Mouse (Mus musculus): Measurements from ENCODE around the gene Pepd.

GRCm38 (mm10) chr7:34977403-34977802 lies 65.2 kb downstream of the Pepd start:
- no peak for TF ChIP-seq USF1 (IDR thresholded peaks at IDR 0.05; ENCODE audit: low read depth)
- TF ChIP-seq POLR2A (IDR thresholded peaks at IDR 0.05; ENCODE audit: insufficient read length, low read depth), result no peak
- TF ChIP-seq MYOD1 (IDR thresholded peaks at IDR 0.05; ENCODE audit: control insufficient read depth in 1 of 3, insufficient read length in 2 of 3, low read depth in 2 of 3), result peak in 1 of 3 experiments; percentile 80
- no peak for TF ChIP-seq MAX (IDR thresholded peaks at IDR 0.05; ENCODE audit: low read depth)
- TF ChIP-seq SRF (IDR thresholded peaks at IDR 0.05; ENCODE audit: control insufficient read depth, insufficient read length, low read depth), result no peak
- TF ChIP-seq E2F4 (IDR thresholded peaks at IDR 0.05; ENCODE audit: insufficient read depth), result no peak
- TF ChIP-seq MYOG (IDR thresholded peaks at IDR 0.05; ENCODE audit: control insufficient read depth in 1 of 3, insufficient read depth in 1 of 3, insufficient read length in 2 of 3, low read depth in 2 of 3), result peak in 1 of 3 experiments; percentile 77
- peak; percentile 64 for TF ChIP-seq TCF12 (IDR thresholded peaks at IDR 0.05; ENCODE audit: insufficient read depth, poor library complexity, severe bottlenecking)
- no peak for TF ChIP-seq CEBPB (IDR thresholded peaks at IDR 0.05; ENCODE audit: insufficient read depth, poor library complexity, severe bottlenecking)

All from myocyte (in vitro differentiated cells).